Mouse (Mus musculus): Measurements from ENCODE around the gene Cdyl.

Cdyl gene

GRCm38 (mm10) chr13:35717658-35718057 is 58.0 kb downstream of the Cdyl start:
- no peak for DNase-seq

GRCm38 (mm10) chr13:35719581-35719980 is 59.9 kb downstream of the Cdyl start:
- no peak for DNase-seq

DNA sequence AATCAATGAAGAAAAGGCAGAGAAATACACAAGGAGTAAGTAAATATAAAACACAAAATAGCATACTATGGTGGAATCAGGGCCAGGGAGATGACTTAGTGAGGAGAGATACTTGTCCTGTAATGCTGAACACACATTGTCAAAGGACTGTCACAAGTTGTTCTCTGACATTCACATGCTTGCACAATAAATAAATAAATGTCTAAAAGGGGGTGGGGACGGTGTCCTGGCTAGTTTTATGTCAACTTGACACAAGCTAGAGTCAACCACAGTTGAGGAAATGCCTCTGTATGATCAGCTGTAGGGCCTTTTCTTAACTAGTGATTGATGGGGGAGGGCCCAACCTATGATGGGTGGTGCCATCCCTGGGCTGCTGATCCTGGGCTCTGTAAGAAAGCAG is 63.4 kb downstream of the Cdyl start:
- no peak for DNase-seq

DNA sequence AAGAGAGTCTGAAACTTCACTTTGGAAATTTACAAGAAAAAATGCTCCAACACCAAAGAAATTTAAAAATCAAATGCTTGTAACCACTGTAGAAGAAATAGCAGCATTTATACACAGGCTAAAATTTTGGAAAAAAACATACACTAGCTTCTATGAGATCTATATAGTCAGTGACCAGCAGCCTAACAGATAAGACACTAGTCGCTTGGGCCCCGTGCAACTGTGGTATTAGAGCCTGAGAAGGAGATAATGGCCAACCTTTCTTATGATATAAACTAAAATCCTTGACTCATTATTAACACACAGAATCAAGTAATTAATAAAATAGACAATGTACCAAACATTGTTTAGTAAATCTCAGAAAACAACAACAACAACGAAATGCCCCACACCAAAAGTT is 66.4 kb downstream of the Cdyl start:
- no peak for DNase-seq

DNA sequence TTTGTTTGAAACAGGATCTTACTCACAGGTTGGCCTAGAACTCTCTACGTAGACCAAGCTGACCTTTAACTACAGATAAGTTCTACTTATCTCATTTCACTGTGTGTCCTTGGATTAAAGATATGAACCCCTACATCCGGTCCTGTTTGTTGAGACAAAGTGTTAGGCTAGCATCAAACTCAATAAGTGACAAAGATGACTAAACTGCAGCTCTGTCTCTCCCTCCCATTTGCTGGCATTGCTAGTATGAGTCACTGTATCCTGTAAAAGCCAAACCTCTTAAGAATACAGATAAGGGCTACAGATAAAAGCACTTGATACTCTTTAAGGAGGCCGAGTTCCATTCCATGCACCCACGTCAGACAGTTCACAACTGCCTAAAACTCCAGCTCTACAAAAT is 72.5 kb downstream of the Cdyl start:
- no peak for DNase-seq

GRCm38 (mm10) chr13:35732891-35733596 is 73.4 kb downstream of the Cdyl start:
- DNase-seq = no peak

- DNase-seq = no peak
Measured at GRCm38 (mm10) chr13:35737565-35737964, 77.9 kb downstream of the Cdyl start.

DNA sequence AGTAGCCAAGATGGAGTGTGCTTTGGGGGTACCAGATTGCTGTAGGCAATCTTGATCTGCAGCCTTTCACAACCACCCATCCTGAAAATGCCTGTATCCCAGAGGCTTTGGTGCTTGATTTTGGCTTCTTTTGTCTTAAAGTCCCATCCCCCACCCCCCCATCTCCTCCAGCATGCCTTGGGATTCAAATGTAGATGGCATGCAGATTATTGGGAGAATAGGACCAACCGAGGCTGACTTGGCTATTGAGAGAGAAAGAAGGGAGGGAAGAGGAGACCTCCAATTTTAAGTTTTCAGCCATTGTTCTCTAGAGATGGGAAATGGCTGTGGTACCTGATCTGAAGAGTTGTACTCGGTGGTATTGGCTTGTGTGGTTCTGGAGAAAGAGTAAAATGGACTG is 78.6 kb downstream of the Cdyl start:
- DNase-seq = no peak

DNA sequence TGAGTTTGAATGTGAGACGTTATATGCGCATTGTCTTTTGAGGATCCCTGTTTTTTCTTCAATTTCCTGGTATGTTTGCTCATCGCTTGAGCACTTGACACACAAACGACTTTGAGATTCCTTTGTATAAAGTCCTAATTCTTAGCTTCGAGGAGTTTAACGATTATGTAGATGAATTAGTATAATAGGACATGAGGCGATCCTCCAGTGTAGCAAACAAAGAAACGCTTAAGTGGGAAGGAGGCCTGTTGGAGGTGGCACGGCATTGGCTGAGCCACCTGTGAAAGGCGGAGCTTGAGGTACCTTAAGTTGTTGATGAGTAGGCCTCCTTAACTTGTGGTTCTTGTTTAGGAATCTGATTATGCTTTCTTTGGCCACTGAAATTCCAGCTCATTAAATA is 79.8 kb downstream of the Cdyl start:
- DNase-seq = no peak

GRCm38 (mm10) chr13:35740301-35741039 is 80.8 kb downstream of the Cdyl start:
- DNase-seq = peak; percentile 82

DNA sequence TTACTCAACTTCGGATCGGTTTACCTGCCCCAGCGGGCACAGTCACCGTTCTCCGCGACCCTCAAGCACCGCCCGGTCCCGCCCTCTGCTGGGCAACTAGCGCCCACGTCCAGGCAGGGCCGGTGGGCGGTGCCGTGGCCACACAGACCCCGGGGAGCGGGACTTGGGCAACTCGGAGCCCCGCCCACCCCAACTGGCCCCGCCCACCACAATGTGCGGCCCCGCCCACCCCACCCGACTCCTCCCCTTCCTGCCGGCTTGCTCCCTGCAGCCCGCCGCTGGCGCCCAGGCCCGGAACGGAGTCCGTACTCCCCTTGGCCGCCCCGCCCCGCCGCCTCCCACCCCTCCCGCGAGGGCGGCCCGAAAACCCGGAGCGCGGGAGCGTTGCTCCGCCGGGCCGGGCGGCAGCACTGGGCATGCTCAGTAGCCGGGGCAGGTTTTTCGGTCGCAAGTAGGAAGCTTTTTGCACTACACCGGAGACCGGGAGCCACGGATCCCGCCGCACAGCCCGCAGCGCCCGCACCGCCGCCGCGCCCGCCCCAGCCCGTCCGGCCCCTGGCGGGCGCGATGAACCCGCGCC is 81.5 kb downstream of the Cdyl start:
- peak; percentile 96 for DNase-seq

GRCm38 (mm10) chr13:35741620-35742421 is 82.2 kb downstream of the Cdyl start:
- peak; percentile 81 for DNase-seq

GRCm38 (mm10) chr13:35742696-35743095 is 83.1 kb downstream of the Cdyl start:
- no peak for DNase-seq

DNA sequence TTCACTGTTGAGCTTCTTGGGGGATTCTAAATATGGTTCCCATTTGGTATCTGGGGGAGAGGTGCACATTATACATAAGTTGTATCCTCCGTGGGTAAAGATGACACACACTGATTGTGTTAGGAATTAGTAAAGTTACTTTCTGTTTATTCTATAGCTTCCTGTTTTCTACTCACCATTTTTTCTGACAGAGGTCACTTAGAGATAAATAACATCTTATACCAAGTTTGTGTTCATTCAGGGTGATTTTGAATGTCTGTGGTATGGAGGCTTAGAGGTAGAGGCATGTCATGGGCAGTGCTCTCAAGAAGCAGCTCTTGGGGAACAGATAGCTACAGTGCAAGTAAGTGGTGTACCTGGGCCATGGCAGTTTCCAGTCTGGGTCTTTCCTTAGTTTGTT is 83.6 kb downstream of the Cdyl start:
- no peak for DNase-seq

- DNase-seq = no peak
Measured at GRCm38 (mm10) chr13:35749194-35749593, 89.6 kb downstream of the Cdyl start.

DNA sequence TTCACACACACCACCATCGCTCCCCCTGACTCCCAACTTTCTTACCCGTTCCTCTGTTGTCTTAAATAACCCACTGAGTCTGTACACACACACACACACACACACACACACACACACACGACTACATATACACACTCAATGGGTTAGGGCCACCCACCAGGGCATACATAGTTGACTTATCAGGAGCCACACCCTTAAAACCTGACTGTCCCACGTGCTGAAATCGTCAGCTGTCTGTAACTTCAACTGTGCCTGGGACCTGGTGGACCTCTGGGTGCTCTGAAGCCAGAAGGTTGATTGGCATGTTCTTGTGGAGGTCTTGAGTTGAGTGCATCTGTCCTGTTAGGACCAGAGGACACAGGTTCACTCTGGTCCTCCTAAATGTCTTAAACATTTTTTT is 90.0 kb downstream of the Cdyl start:
- no peak for DNase-seq

DNA sequence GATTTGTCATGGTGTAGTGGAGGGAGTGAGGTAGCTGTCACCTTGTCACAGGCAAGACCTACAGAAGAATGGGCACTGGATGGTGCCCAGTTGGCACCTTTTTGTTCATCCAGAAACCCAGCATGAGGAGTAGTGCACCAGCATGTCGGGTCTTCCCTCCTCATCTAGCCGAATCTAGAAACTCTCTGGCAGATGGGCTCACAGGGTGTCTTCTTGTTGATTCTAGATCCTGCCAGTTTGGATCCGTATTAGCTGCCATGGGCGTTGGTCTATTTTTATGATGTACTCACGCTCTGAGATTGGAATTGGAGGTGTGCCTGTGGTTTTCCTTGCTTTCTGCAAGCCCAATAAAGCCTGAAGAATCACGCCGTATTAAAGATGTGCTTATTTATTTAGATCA is 92.4 kb downstream of the Cdyl start:
- DNase-seq = no peak

DNA sequence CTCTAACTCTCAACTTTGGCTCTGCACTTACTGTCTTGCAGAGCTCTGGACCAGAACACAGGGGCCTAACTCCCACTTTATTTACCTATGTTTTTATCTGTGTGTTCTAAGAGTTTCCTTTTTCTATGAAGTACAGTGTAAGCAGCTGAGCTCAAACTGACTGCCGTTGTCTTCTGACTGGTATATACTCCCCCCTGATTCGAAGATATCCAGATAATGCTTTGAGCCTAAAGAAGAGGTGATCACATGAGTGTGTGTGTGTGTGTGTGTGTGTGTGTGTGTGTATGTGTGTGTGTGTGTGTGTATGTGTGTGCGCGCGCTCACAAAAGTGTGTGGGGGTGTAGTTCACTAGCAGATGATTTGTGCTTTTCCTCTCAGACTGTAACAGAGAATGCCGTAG is 95.4 kb downstream of the Cdyl start:
- no peak for DNase-seq

DNA sequence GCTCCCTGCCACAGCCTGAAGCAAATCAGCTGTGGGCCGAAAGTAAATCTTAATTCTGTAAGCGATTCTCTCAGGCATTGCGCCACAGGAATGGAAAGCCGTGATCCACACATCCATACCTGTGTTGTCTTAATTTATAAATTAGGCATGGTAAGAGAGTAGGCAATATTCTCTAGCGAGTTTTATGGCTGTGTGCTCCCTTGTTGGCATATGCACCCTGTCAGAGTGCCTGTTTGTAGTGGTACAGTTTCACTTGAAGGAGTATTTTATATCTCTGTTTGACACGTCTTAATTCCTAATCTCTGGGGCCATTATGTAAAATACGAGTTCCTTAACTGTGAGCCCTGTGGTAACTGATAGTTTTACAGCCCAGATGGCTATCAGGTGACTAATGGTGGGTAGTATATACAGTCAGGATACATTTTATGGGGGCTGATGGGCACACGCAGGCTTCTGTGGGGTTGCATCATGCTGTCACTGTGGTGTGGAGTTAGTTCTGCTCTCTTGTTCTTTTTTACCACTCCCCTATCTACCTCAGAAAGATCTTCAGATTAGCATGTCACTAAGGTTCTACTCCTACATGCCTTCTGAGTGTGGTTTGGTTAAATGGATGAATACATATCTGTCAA is 96.1 kb downstream of the Cdyl start:
- DNase-seq = no peak

- DNase-seq = no peak
Measured at GRCm38 (mm10) chr13:35756393-35757338, 97.0 kb downstream of the Cdyl start.

- DNase-seq = no peak
Measured at GRCm38 (mm10) chr13:35760372-35760771, 100.7 kb downstream of the Cdyl start.

DNA sequence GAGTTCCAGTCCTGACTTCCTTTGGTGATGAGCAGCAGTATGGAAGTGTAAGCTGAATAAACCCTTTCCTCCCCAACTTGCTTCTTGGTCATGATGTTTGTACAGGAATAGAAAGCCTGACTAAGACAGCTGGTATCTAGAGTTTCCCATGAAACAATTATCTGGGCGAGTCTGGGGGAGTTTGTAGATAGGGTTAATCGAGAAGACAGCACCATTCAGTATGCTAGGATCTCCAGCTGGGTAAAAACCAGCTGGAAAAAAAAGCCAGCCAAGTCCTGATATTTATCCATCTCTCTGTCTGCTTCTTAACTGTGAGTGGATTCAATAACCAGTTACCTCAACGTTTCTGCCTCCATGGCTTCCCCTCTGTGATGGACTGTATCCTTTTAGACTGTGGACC is 104.9 kb downstream of the Cdyl start:
- DNase-seq = no peak

Data from thymus, postnatal 4 days (tissue).